Mouse (Mus musculus): Measurements from ENCODE around the gene Bbof1.

GRCm38 (mm10) chr12:84399663-84400062, 9.2 kb upstream of the Bbof1 start:
- TF ChIP-seq POLR2A (IDR thresholded peaks at IDR 0.05; ENCODE audit: borderline replicate concordance, control insufficient read depth, low read depth, low read length) = no peak
- TF ChIP-seq CTCF (IDR thresholded peaks at IDR 0.05; ENCODE audit: control insufficient read depth, insufficient read depth, low read length) = no peak
